Mouse (Mus musculus): ENCODE measurements at regions not wholly inside any gene's neighbourhood (a gene's known extent, or its start where the extent isn't known, plus 50 kb on each side); places are given as distances from the start of the nearest gene placed in this dataset.

DNA sequence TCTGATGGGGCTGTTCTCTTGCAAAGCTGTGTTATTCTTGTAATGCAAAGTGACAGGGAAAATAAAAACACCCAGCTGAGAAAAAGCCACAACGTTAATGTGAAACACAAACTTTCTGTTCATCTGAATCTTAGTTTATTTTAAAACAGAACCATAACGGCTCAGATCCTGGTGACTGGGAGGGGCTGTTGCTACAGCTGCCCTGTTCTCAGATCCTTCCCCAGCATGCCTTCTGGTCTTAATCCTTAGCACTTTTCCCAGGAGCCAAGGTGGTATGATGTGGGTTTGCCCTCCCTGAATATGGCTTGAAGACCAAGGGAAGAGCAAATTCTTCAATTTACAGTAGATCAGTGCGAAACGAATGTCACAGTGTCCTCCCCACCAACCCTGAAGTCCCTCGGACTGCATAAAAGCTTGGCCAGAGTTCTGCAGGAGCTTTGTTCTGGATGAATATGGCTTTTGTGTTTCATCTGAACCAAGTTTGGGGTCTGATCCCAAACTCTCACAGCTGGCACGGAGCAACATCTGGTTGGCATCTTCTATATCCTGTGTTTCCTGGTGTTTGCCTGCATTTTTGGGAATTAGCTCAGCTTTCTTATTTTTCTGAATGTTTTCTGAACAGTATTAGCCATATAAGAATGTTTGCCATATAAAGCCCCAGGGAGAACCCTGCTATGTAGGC, 686.9 kb downstream of the Dhx35 start:
- TF ChIP-seq MYOG (IDR thresholded peaks at IDR 0.05; ENCODE audit: control insufficient read depth, extremely low read depth, insufficient read length), result no peak
- no peak for TF ChIP-seq CTCF (IDR thresholded peaks at IDR 0.05; ENCODE audit: control insufficient read depth, insufficient read depth, insufficient read length)
